Mouse (Mus musculus): ENCODE data around the gene Hmx1.

DNA sequence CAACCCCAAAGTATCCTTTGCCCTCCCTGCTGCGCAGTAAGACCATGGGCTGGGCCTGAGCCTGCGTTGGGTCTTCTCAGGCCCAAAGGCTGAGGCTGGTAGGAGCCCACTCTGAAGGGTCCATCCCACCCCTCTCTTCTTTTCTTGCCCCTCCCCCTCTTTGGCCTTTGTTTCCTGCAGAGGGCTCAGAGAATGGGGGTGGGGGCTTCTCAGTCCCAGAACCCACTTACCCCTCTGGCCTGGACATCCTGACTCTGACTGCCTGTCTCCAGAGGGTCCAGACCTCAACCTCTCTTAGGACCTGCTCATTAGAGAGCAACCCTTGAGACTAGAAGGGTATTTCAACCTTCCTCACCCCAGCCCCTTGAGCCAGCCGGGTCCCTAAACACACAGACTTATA, 1.0 kb downstream of the Hmx1 start:
- TF ChIP-seq CTCF (conservative IDR thresholded peaks at IDR 0.05; ENCODE audit: insufficient read depth, insufficient read length, low read depth, low read length) (no peak), POLR2A (IDR thresholded peaks at IDR 0.05; ENCODE audit: low read depth, low read length) (no peak)
